Mouse (Mus musculus) embryonic facial prominence, embryonic 15.5 days (tissue): ENCODE results near the gene Phgr1. TPM values are rescaled to one million over a fixed set of nuclear protein-coding genes. Genes with fewer than 3 reads are reported as not detected.

ENCODE experiments used
- ATAC-seq: fragments of 200-750 bp; cut with Nextera tagmentation; 2 replicates; pipeline ENCODE4 v1.8.0; 2017; ENCODE audit warnings: low read depth, moderate TSS enrichment; ENCODE audit not compliant: insufficient number of reproducible peaks, low FRiP score, low TSS enrichment
- H3K27ac ChIP-seq: fragments of 300-500 bp; sonication (generic); replicated peaks from 2 replicates; pipeline ENCODE4 v1.5.1; 2015; ENCODE audit warnings: mild to moderate bottlenecking, inconsistent platforms
- H3K27me3 ChIP-seq: fragments of 300-500 bp; sonication (generic); 2 replicates; pipeline ENCODE4 v1.6.1; 2015; ENCODE audit warnings: inconsistent platforms
- H3K36me3 ChIP-seq: fragments of 300-500 bp; sonication (generic); 2 replicates; pipeline ENCODE4 v1.6.1; 2015; ENCODE audit warnings: mild to moderate bottlenecking, inconsistent platforms
- H3K4me1 ChIP-seq: fragments of 300-500 bp; sonication (generic); 2 replicates; pipeline ENCODE4 v1.6.1; 2015; ENCODE audit warnings: inconsistent platforms
- H3K4me2 ChIP-seq: fragments of 300-500 bp; sonication (generic); replicated peaks from 2 replicates; pipeline ENCODE4 v1.6.1; 2015; ENCODE audit warnings: mild to moderate bottlenecking, inconsistent platforms
- H3K4me3 ChIP-seq: fragments of 300-500 bp; sonication (generic); replicated peaks from 2 replicates; pipeline ENCODE4 v1.5.1; 2015; ENCODE audit warnings: mild to moderate bottlenecking, inconsistent platforms
- H3K9ac ChIP-seq: fragments of 300-500 bp; sonication (generic); 2 replicates; pipeline ENCODE4 v1.6.1; 2015; ENCODE audit warnings: inconsistent platforms
- H3K9me3 ChIP-seq: fragments of 300-500 bp; sonication (generic); replicated peaks from 2 replicates; pipeline ENCODE4 v1.6.1; 2016; ENCODE audit warnings: inconsistent platforms
- WGBS: fragments of 180-500 bp; shearing (Covaris S2); methylation state at CpG from one replicate; pipeline ENCODE4 v1.1.7; 2015; 5-methylcytosine and 5-hydroxymethylcytosine counted together
- polyA plus RNA-seq: library from polyadenylated mRNA; unstranded; fragments of >200 nt; fragmentation: Nextera tagmentation; extraction: Ambion mirVana; gene quantifications from 2 replicates; pipeline ENCODE4 v1.2.1, GENCODE M21; 2015

Phgr1 gene
- polyA plus RNA-seq, 1 experiment from 2014 or later = 4.2 TPM

DNA sequence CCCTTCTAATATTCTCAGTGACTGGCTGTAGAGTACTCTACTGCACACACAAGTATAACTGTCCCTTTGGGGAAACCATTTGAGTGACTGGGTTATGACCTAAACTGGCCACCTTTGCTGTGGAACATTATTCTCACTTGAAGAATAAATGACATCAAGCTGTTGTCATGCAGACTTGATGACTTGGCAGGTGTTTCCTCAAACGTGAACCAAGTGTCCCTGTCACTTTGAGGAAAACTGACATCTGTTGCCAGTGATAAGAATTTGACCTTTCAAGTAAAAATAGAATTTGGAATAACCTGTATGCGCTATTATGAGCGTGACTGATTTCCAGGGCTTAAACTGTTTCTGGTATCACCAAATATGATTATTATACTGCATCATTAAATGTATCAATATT lies 32.2 kb upstream of the Phgr1 start:
- Histone ChIP-seq H3K27ac (no peak overlapping the region), H3K9ac (no peak overlapping the region), H3K4me2 (no peak overlapping the region), H3K9me3 (no peaks in the 10 kb centered on the region), H3K4me1 (peaks cover 7% of the 10 kb centered on the region; the same call in 1 of the 2 replicates), H3K36me3 (no peaks in the 10 kb centered on the region), H3K4me3 (no peak overlapping the region), H3K27me3 (peaks cover 18% of the 10 kb centered on the region)
- no peak for ATAC-seq
- 58% methylated on average over 3 of the region's 3 CpGs for WGBS

GRCm38 (mm10) chr2:118741183-118741582 lies 31.4 kb upstream of the Phgr1 start:
- no peaks in the 10 kb centered on the region for H3K36me3 ChIP-seq
- no peak overlapping the region for H3K4me2 ChIP-seq
- peaks cover 18% of the 10 kb centered on the region for H3K27me3 ChIP-seq
- H3K4me1 ChIP-seq = peaks cover 10% of the 10 kb centered on the region; the same call in 1 of the 2 replicates
- H3K9me3 ChIP-seq = no peaks in the 10 kb centered on the region
- H3K27ac ChIP-seq = no peak overlapping the region
- 59% methylated on average over 9 of the region's 9 CpGs for WGBS
- no peak overlapping the region for H3K4me3 ChIP-seq
- no peak for ATAC-seq
- no peak overlapping the region for H3K9ac ChIP-seq

- 25% methylated on average over 8 of the region's 8 CpGs for WGBS
- no peak overlapping the region for H3K27ac ChIP-seq
Measured at GRCm38 (mm10) chr2:118743261-118743943, 29.2 kb upstream of the Phgr1 start.

GRCm38 (mm10) chr2:118744621-118745020 lies 27.9 kb upstream of the Phgr1 start:
- Histone ChIP-seq H3K4me1 (peaks cover 35% of the 10 kb centered on the region), H3K4me2 (peak overlapping the region; percentile 97), H3K9me3 (no peaks in the 10 kb centered on the region), H3K4me3 (peak overlapping the region; percentile 74; the same call in 1 of the 2 replicates), H3K27me3 (peaks cover 18% of the 10 kb centered on the region), H3K27ac (no peak overlapping the region), H3K36me3 (no peaks in the 10 kb centered on the region), H3K9ac (no peak overlapping the region)
- no peak for ATAC-seq
- 8% methylated on average over 7 of the region's 7 CpGs for WGBS

More at GRCm38 (mm10) chr2:118743261-118743943, 29.2 kb upstream of the Phgr1 start:
- no peak for ATAC-seq
- Histone ChIP-seq H3K4me2 (no peak overlapping the region), H3K9me3 (no peaks in the 10 kb centered on the region), H3K36me3 (no peaks in the 10 kb centered on the region), H3K9ac (no peak overlapping the region), H3K4me3 (no peak overlapping the region), H3K4me1 (peaks cover 25% of the 10 kb centered on the region), H3K27me3 (peaks cover 18% of the 10 kb centered on the region)

DNA sequence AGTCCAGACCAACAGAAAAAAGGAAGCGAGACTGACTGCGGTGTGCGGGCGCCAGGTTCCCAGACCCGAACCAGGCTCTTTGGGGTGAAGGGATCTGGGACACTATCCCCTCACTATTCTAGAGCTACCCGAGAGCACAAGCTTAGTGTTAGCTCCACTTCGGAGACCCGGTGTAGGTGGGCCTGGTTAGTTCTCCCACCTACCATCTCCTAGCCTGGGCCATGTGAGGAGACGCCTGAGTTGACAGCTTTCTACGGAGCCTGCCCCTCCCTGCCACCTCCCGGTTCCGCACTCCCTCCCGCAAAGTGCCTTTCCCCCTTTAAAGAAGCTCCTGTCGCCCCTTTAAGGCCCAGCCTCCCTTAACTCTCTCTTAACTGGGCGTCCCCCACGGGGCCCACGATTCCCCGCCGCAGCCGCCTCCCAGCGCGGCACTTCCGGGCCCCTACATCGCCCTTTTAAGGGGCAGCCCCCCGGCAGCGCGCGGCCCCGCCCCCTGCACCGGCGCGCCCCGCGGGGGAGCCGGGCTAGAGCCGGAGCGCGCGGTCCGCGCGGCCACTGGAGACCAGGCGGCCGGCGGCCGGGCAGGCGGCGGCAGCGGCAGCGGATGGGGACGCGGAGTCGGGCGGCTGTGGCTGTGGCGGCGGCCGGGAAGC lies 27.2 kb upstream of the Phgr1 start, which contains the start of gene Inafm2:
Gene Inafm2 (plus strand): TSS at position 527 of the 653 bp plus-strand sequence.
- Histone ChIP-seq H3K36me3 (no peaks in the 10 kb centered on the region), H3K4me2 (peak within 1 kb of the TSS; percentile 97), H3K4me3 (peak within 1 kb of the TSS; percentile 74), H3K27ac (no peak within 1 kb of the TSS), H3K9ac (peak within 1 kb of the TSS; percentile 66), H3K9me3 (no peaks in the 10 kb centered on the region), H3K27me3 (peaks cover 18% of the 10 kb centered on the region), H3K4me1 (peaks cover 41% of the 10 kb centered on the region)
- ATAC-seq = peak; percentile 89
- under 1% methylated on average over 51 of the region's 57 CpGs for whole genome bisulfite sequencing

GRCm38 (mm10) chr2:118745915-118746901 lies 26.4 kb upstream of the Phgr1 start:
- Histone ChIP-seq H3K4me3 (peak overlapping the region; percentile 74), H3K4me2 (peak overlapping the region; percentile 97), H3K9me3 (no peaks in the 10 kb centered on the region), H3K27me3 (peaks cover 18% of the 10 kb centered on the region), H3K9ac (peak overlapping the region; percentile 66), H3K4me1 (peaks cover 47% of the 10 kb centered on the region), H3K27ac (no peak overlapping the region), H3K36me3 (no peaks in the 10 kb centered on the region)
- peak; percentile 16; the same call in 1 of the 2 replicates for ATAC-seq
- WGBS = under 1% methylated on average over 113 of the region's 113 CpGs

GRCm38 (mm10) chr2:118747301-118747960 lies 25.1 kb upstream of the Phgr1 start:
- peak overlapping the region; percentile 97 for H3K4me2 ChIP-seq
- peaks cover 55% of the 10 kb centered on the region for H3K4me1 ChIP-seq
- H3K9ac ChIP-seq = no peak overlapping the region
- no peaks in the 10 kb centered on the region for H3K9me3 ChIP-seq
- ATAC-seq = no peak
- peak overlapping the region; percentile 74 for H3K4me3 ChIP-seq
- H3K27me3 ChIP-seq = peaks cover 12% of the 10 kb centered on the region
- 23% methylated on average over 10 of the region's 10 CpGs for WGBS
- no peak overlapping the region for H3K27ac ChIP-seq
- no peaks in the 10 kb centered on the region for H3K36me3 ChIP-seq

DNA sequence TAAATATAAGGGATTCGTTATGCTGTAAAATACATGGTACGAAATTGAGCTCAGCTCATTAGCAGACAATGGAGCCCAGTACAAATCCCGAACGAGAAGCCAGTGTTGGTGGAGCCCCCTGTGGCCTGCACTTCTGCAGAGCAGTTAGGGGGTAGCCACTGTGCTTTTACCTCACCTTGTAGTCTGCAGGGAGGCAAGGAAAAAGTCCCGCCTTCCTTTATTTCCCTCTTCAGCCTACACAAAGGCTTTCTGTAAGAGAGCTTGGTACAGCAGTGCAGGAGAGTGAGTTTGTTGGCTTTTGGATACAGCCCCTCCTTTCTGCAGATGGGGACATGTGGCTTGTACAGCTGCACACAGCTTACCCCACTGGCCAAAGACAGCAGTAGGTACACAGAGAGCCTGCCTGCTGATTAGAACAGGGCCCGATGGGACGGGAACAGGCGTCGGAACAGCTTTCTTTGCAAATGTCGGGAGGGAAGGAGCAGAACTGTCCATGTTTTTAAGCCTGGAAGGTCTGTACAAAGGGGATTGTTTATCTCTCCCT lies 23.2 kb upstream of the Phgr1 start:
- Histone ChIP-seq H3K9me3 (no peaks in the 10 kb centered on the region), H3K9ac (0 out of 2 replicates have a peak overlapping the region, but pooled peaks have one; percentile 18), H3K27ac (no peak overlapping the region), H3K4me3 (no peak overlapping the region), H3K4me1 (peaks cover 58% of the 10 kb centered on the region), H3K36me3 (no peaks in the 10 kb centered on the region), H3K27me3 (peaks cover 4% of the 10 kb centered on the region), H3K4me2 (no peak overlapping the region)
- no peak for ATAC-seq
- 42% methylated on average over 10 of the region's 10 CpGs for WGBS

- no peak overlapping the region for H3K9ac ChIP-seq
- H3K4me1 ChIP-seq = peaks cover 49% of the 10 kb centered on the region
- H3K27me3 ChIP-seq = no peaks in the 10 kb centered on the region
- 0 out of 2 replicates have a peak overlapping the region, but pooled peaks have one; percentile 35 for H3K27ac ChIP-seq
- no peak overlapping the region for H3K4me2 ChIP-seq
- 56% methylated on average over 8 of the region's 8 CpGs for WGBS
- no peaks in the 10 kb centered on the region for H3K9me3 ChIP-seq
- no peaks in the 10 kb centered on the region for H3K36me3 ChIP-seq
- ATAC-seq = no peak
- no peak overlapping the region for H3K4me3 ChIP-seq
Measured at GRCm38 (mm10) chr2:118750476-118750875, 22.1 kb upstream of the Phgr1 start.
